Mouse (Mus musculus) heart, adult 11 months (tissue): ENCODE results near the gene Asgr1.
A peak's percentile ranks its signal among the peaks of the same experiment; 100 is the strongest.
"Not testable (repeated sequence)": the region's sequence is repeated elsewhere in the genome, so short reads cannot be mapped to it uniquely, and the experiment has no call there.

ENCODE experiments used
- DNase-seq: peaks from one replicate; pipeline ENCODE4 v3.0.0; 2022

Asgr1 gene

DNA sequence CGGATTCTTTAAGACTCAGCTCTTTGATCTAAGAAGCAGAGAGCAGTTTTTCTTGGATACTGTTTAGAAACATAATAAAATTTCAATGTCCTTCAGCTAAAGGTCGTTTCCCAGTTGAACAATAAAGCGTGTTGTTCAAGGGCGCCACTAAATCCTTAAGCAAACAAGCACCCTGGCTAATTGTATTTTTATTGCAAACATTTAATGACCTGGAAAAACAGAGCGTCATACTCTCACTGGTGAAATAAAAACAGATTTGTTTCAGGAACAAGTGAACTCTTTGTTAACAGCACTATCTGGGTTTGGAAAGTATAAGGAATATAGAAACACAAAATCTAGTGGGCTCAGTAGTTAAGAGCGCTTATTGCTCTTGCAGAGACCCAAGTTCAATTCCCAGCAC lies 16.2 kb downstream of the Asgr1 start:
- no peak for DNase-seq

- not testable (repeated sequence) for DNase-seq
Observed at GRCm38 (mm10) chr11:70070603-70071002, 16.7 kb downstream of the Asgr1 start.

DNA sequence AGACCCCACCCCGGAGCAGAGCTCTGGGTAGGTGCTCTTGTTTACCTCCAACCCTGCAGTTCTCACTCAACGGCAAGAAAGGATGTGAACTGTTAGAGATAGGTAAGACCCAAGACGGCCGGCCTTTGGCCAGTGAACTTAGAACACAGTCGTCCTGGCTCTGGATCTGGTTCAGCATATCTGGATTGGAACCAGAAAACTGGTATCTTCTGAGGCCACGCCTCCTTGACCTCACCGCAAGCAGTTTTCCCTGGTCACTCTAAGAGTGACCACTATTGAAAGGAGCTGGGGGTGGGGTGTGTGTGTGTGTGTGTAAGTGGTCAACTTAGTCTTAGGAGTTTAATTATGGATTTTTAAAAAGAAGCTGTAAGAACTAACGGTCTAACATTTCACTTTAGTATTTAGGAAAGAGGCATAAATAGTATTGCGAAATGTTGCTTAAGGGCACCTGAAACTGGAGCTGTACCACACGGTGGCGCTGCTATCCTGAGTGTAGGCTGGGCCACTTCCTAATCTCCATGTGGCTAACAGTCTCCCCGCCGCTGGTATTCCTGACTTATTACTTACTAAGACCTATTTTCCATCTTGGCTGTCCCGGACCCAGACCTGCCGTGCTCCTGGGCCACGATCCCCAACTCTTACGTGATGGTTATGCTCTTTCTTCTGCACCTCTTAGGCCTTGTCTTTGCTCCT lies 20.6 kb downstream of the Asgr1 start:
- DNase-seq: peak; percentile 94

- DNase-seq: no peak
Observed at GRCm38 (mm10) chr11:70075581-70075980, 21.7 kb downstream of the Asgr1 start.

DNA sequence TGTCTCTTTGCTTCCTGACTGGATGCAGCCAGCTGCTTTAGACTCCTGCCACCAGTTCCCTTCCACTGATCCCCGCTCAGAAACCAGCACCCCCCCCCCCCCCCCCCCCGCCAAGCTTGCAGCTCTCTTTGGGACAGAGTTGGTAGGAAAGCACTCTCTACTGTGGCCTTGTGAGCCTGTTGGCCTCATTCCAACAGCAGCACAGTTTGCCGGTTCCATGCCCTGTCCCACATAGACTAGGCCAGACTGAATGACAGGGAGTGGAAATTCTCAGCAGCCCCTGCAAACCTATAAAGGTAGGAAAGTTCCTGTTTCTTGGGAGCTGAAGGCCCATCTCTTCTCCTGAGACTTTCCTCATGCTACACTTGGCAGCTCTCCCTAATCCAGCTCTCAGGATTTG lies 23.6 kb downstream of the Asgr1 start:
- DNase-seq: no peak

GRCm38 (mm10) chr11:70079175-70079574 lies 25.3 kb downstream of the Asgr1 start:
- no peak for DNase-seq

DNA sequence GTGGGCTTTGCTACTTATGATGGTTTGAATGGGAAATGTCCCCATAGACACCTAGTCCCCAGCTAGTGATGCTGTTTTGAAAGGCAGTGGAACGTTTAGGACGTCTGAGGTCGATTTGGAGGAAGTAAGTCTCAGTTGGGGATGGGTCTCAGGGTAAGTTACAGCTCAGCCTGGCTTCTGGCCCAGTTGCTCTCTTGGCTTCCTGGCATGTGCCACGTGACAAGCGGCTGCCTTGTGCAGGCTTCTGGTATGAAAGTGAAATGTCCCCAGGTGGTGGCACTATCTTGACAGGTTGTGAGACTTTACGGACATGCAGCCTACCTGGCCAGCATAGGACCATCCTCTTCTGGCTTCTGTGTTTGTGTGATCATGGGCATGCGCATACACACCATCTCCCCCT lies 26.0 kb downstream of the Asgr1 start:
- peak; percentile 95 for DNase-seq

DNA sequence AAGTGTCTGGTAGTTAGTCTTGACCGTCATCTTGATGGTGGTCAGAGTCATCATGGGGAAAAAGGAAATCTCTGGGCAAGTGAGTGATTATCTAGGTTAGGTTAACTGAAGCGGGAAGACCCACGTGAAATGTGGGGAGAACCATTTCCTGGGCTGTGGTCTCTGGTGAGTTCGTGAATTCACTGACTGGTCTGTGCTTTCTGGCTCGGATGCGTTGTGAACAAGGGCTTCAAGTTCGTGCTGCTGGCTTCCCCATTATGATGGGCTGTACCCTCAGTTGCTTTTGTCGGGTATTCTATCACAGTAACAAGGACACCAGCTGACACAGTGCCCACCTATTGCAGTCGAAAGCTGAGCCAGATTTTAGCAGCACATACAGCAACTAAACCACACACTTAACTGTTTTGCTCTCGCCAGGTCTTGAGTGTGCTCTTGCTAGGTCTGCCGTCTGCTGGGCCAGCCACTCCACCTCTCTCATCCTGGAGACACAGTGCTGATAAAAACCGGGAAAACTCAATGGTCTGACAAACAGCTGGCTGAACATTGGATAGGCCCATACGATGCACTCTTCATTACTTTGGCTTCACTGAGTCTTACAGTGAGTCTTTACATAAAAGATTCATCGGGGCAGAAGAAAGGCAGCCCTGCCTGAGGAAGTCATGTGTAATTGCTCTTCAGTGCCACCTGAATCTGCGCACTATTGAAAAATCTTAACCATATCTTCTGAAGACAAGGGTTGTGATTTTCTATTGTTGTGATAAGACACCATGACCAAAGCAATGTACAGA lies 27.1 kb downstream of the Asgr1 start:
- no peak for DNase-seq

DNA sequence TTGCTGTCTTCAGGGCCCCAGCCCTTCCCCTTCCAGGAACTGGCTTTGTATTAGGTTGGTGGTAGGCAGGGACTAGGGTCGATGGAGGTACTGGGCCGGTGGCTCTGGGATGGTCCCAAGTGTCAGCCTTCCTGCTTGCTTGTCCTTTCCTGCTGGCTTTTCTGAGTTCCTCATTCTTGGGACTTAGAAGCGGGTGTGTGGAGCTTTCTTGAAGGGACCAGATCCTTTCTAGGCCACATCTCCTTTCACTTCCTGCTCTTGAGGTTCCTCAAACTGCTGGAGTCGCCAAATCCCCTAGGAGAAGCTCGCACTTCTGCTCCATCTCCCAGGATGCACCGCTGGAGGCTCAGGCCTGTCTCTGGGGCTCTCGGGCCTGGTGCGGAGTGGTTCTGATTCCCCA lies 30.7 kb downstream of the Asgr1 start:
- peak; percentile 98 for DNase-seq

GRCm38 (mm10) chr11:70091986-70092783 lies 38.3 kb downstream of the Asgr1 start, which contains the start of gene Asgr2:
TSS of gene Asgr2 (plus strand) at chr11:70092644.
- peak; percentile 97 for DNase-seq

DNA sequence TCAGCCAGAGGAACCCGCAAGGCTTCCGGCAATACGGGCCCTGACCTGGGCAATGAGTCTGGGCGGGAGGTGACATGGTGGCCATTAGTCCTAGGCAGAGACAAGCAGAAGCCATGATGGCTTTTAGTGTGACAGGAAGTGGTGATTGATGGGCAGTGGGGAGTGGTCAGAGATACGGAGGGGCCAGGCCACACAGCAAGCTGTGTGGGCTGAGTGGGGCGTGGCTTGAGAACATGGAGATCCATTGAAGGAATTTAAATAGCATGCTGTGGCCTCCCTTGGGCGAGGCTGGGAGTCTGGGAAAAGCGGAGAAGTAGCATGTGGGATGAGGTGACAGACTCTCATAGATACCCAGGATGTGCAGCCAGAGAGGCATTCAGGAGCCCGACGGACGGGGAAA lies 43.5 kb downstream of the Asgr1 start:
- peak; percentile 46 for DNase-seq

DNA sequence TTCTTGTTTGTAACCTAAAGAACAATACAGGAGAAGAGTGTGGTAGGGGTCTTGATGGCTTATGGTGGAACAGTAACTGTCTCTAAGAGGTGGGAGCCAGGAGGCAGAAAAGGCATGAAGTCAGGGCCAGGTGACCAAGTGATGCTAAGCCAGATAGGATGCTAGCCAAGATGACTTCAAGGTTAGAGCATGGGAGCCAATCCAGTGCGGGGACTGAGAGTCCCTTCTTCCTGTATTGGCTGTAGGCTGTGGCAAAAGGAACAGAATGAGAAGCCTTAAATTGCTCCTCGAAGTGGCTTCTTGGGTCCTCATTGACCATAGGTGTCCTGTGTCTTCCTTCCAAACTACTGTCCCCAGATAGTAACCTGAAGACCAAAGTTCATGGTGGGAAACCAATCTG lies 45.2 kb downstream of the Asgr1 start:
- peak; percentile 66 for DNase-seq

GRCm38 (mm10) chr11:70099809-70100208 lies 45.9 kb downstream of the Asgr1 start:
- peak; percentile 24 for DNase-seq

DNA sequence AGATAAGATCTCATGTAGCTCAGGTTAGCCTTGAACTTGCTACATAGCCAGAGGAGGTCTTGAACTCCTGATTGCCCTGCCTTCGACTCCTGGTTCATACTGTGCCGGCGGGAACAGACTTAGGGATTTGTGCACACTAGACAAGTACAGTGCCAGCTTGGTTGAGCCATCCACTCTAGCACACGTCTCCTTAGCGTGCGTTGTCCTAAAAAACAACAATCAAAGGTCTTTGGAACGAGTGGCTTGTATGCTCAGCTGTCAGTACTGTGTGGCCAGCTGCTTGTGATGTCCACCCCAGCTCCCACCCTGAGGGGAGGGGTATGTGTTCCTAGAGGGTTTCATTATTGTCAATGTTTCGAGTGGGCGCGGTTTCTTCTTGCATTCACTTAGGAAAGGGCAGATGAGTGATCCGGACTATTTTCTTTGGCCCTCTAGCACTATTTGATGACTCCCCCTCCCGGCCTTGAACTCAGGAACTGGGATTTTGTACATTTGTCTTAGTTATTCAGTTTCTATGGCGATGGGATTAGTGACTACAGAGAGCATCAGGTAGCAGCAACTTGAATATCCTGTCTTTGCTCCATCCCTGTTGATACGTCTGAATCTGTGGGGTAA lies 49.9 kb downstream of the Asgr1 start:
- peak; percentile 85 for DNase-seq

- DNase-seq: no peak
Observed at GRCm38 (mm10) chr11:70107085-70107484, 53.2 kb downstream of the Asgr1 start.
